Mouse (Mus musculus): ENCODE data around the gene H2-D1. TPM values are rescaled to one million over a fixed set of nuclear protein-coding genes. Genes with fewer than 3 reads are reported as not detected.
A peak's percentile ranks its signal among the peaks of the same experiment; 100 is the strongest.

Gene H2-D1
- total and polyA plus RNA-seq, 3 experiments: 60.1 to 97.9 TPM; not detected in 1

DNA sequence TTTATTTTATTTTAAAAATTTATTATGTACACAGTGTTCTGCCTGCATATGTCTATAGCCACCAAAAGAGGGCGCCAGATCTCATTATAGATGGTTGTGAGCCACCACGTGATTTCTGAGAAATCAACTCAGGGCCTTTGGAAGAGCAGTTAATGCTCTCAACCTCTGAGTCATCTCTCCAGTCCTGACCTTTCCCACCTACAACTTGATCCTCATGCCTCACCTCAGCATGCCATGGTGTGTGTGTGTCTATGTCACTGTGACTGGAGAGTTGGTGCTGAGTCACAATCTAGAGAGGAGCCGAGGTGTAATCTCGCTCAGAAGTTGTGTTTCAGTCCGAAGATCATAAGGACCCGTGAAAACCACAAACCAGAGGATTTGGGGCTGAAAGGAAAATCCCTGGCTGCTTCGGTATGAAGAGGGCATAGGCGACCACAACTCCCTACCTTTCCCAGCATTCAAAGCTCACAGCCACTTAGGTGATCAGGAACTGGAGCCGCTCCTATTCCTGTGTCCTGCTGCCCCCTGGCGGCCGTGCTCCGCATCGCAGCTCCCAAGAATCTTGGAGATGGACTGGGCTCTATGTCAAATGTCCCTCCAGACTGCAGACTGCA is 39.2 kb downstream of the H2-D1 start (continued):
- TF ChIP-seq POLR2AphosphoS2 (IDR thresholded peaks at IDR 0.05; ENCODE audit: low read length) (no peak), CHD1 (IDR thresholded peaks at IDR 0.05; ENCODE audit: low read depth, low read length) (no peak), MYC (IDR thresholded peaks at IDR 0.05; ENCODE audit: low read depth, low read length) (peak; percentile 63; the same call in 1 of the 2 replicates), MYB (IDR thresholded peaks at IDR 0.05; ENCODE audit: low read depth, low read length) (no peak), ETS1 (IDR thresholded peaks at IDR 0.05; ENCODE audit: low read depth, low read length) (no peak), RAD21 (IDR thresholded peaks at IDR 0.05; ENCODE audit: low read depth, low read length) (peak; percentile 80), SMC3 (IDR thresholded peaks at IDR 0.05; ENCODE audit: low read depth, low read length) (peak; percentile 80), JUND (IDR thresholded peaks at IDR 0.05; ENCODE audit: low read depth, low read length) (no peak), EP300 (IDR thresholded peaks at IDR 0.05; ENCODE audit: low read depth in 1 of 2, low read length in 2 of 2) (no peak; a peak in 1 of 4 replicates), MXI1 (IDR thresholded peaks at IDR 0.05; ENCODE audit: low read depth, low read length) (peak; percentile 60; the same call in 1 of the 2 replicates), TCF12 (IDR thresholded peaks at IDR 0.05; ENCODE audit: low read depth, low read length) (no peak), KAT2A (conservative IDR thresholded peaks at IDR 0.05; ENCODE audit: low read depth, low read length) (no peak), ZKSCAN1 (IDR thresholded peaks at IDR 0.05; ENCODE audit: low read depth, low read length) (no peak), ZC3H11A (IDR thresholded peaks at IDR 0.05; ENCODE audit: low read depth, low read length) (peak; percentile 72), POLR2A (IDR thresholded peaks at IDR 0.05; ENCODE audit: control insufficient read depth in 1 of 2, insufficient read depth in 1 of 2, low read depth in 1 of 2, low read length in 2 of 2, poor library complexity in 1 of 2) (0 out of 4 replicates have a peak, but pooled peaks of 1 of the 2 experiments have one; percentile 39), UBTF (IDR thresholded peaks at IDR 0.05; ENCODE audit: borderline replicate concordance, insufficient read depth, low read depth, low read length) (no peak), HCFC1 (IDR thresholded peaks at IDR 0.05; ENCODE audit: low read depth, low read length) (no peak; the same call in 1 of the 2 replicates), NRF1 (IDR thresholded peaks at IDR 0.05; ENCODE audit: insufficient read depth, low read depth, low read length, poor library complexity, severe bottlenecking) (no peak), ELF1 (IDR thresholded peaks at IDR 0.05; ENCODE audit: low read depth, low read length) (peak; percentile 78)

GRCm38 (mm10) chr17:35303271-35303670 is 40.7 kb downstream of the H2-D1 start:
- H3K27ac ChIP-seq (ENCODE audit: control insufficient read depth, low read depth, low read length): no peak overlapping the region
- H3K79me2 ChIP-seq (ENCODE audit: control insufficient read depth, insufficient read depth, low read length, poor library complexity): no peaks in the 10 kb centered on the region
- H3K9ac ChIP-seq (ENCODE audit: control insufficient read depth, low read depth, low read length, poor library complexity, severe bottlenecking): no peak overlapping the region
- H3K36me3 ChIP-seq (ENCODE audit: control insufficient read depth in 1 of 2, insufficient read depth in 2 of 2, low read length in 2 of 2): no peaks in the 10 kb centered on the region
- no peaks in the 10 kb centered on the region for H3K9me3 ChIP-seq (replicated peaks; ENCODE audit: insufficient read depth, low read length)
- H3K4me1 ChIP-seq (ENCODE audit: control insufficient read depth in 1 of 2, insufficient read depth in 2 of 2, low read length in 2 of 2): no peaks in the 10 kb centered on the region
- no peak overlapping the region for H3K4me3 ChIP-seq (ENCODE audit: control insufficient read depth in 1 of 2, insufficient read depth in 1 of 2, low read depth in 2 of 2, low read length in 2 of 2)
- peaks cover 3 to 11% of the 10 kb centered on the region in 2 experiments; a peak in 3 of 4 replicates for H3K27me3 ChIP-seq (ENCODE audit: control insufficient read depth in 1 of 2, insufficient read depth in 2 of 2, low read length in 2 of 2)
- DNase-seq (ENCODE audit: low read depth, low spot score): no peak
- TF ChIP-seq EP300 (IDR thresholded peaks at IDR 0.05; ENCODE audit: low read depth in 1 of 2, low read length in 2 of 2) (no peak), E2F4 (IDR thresholded peaks at IDR 0.05; ENCODE audit: borderline replicate concordance, low read depth, low read length) (no peak), POLR2AphosphoS2 (IDR thresholded peaks at IDR 0.05; ENCODE audit: low read length) (no peak), MEF2A (IDR thresholded peaks at IDR 0.05; ENCODE audit: extremely low read depth, insufficient replicate concordance, low read depth, low read length, poor library complexity, severe bottlenecking) (no peak), POLR2AphosphoS5 (IDR thresholded peaks at IDR 0.05; ENCODE audit: borderline replicate concordance, low read depth, low read length) (no peak), ZKSCAN1 (IDR thresholded peaks at IDR 0.05; ENCODE audit: low read depth, low read length) (no peak), NELFE (IDR thresholded peaks at IDR 0.05; ENCODE audit: low read depth, low read length) (no peak), BHLHE40 (IDR thresholded peaks at IDR 0.05; ENCODE audit: borderline replicate concordance, low read depth, low read length) (no peak), HCFC1 (IDR thresholded peaks at IDR 0.05; ENCODE audit: low read depth, low read length) (no peak)
